Mouse (Mus musculus): ENCODE data around the gene Atr. TPM values are rescaled to one million over a fixed set of nuclear protein-coding genes. Genes with fewer than 3 reads are reported as not detected.

The Atr gene
- polyA plus RNA-seq (2015; fragmentation: Nextera tagmentation; extraction: Ambion mirVana): 4.7 and 9.9 TPM in 2 replicates

DNA sequence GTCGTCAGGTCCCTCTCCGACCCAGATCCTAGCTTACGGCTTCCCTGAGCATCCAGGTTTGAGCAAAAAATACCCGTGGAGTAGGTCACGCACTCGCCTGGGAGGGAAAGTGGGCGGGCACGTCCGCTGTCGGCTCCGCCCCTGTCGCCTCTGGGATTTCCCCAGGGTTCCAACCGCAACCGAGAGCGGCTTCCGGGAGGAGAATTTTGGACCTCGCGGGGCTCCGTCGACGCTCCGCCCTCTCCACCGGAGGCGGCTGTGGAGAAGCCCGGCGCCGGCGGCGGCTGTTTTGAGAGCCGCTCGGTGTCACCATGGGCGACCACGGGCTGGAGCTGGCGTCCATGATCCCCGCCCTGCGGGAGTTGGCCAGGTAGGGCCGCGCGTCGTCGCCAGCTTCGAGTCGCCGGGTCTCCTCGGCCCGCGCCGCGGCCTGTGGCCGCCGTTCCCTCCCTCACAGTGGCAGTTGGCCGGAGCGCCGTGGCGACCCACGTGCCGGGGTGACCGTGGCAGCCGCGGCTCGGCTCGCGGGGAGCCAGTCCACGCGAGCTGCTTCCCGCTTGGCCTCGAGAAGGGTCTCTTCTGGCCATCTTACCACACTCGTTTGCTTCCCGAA is at the start of gene Atr:
Gene Atr (plus strand): TSS at position 184 of the 613 bp plus-strand sequence.

DNA sequence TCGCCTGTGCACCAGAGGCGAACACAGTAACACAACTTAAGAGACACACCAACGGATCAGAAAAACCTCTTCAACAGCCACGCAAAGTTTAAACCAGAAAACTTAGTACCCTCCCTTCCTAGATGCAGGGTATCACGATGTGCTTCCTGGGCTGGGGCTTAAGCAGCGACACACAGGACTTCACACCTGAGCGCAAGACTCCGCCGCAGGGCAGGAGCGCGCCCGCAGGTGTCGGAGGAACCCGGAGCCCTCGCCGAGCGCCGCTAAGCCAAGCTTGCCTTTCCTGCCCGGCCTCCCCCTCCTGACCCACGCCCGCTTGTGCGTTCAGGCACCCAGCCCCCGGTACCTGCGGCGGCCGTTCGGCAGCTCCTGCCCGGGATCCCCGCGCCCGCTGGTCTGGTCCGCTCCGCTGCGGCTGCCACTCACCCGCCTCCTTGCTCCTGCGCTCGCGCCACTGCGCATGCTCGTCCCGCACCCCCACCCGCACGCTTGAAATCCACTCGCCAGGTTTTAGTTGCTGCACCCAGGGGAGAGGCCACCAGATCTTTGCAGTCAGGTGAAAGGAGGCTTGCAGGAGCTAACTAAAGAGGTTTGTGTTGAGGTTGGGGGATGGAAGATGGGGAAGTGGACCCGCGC is 12.5 kb upstream of the Atr start, which contains the start of gene Pls1:
Gene Pls1 (minus strand): TSS at position 487 of the 636 bp plus-strand sequence.

GRCm38 (mm10) chr9:95954585-95955461 is 97.4 kb downstream of the Atr start, which contains the start of gene Xrn1:
Gene Xrn1 (plus strand): TSS chr9:95954760.

Other genes with a start within 250 kb of the Atr start
- 1.9 and 2.6 TPM in 2 replicates for gene Pcolce2, start 220.0 kb upstream of the Atr start, polyA plus RNA-seq (2015; fragmentation: Nextera tagmentation; extraction: Ambion mirVana)
- 1.8 and 2.0 TPM in 2 replicates for gene Trpc1, start 107.2 kb upstream of the Atr start, polyA plus RNA-seq (2015; fragmentation: Nextera tagmentation; extraction: Ambion mirVana)
- 2.5 and 3.1 TPM in 2 replicates for gene Pls1, start 12.3 kb upstream of the Atr start, polyA plus RNA-seq (2015; fragmentation: Nextera tagmentation; extraction: Ambion mirVana)
- gene Xrn1, start 97.2 kb downstream of the Atr start, polyA plus RNA-seq (2015; fragmentation: Nextera tagmentation; extraction: Ambion mirVana): 7.7 and 15.2 TPM in 2 replicates